Mouse (Mus musculus) heart, postnatal 0 days (tissue): ENCODE data around the gene Runx2.

Experiments
- CTCF ChIP-seq: IDR thresholded peaks from 2 replicates; pipeline ENCODE4 v1.5.1; 2016; ENCODE audit warnings: antibody characterized with exemption, control low read depth, low read depth
- EP300 ChIP-seq: IDR thresholded peaks from 2 replicates; pipeline ENCODE4 v1.6.1; 2016; ENCODE audit warnings: antibody characterized with exemption, low read depth

DNA sequence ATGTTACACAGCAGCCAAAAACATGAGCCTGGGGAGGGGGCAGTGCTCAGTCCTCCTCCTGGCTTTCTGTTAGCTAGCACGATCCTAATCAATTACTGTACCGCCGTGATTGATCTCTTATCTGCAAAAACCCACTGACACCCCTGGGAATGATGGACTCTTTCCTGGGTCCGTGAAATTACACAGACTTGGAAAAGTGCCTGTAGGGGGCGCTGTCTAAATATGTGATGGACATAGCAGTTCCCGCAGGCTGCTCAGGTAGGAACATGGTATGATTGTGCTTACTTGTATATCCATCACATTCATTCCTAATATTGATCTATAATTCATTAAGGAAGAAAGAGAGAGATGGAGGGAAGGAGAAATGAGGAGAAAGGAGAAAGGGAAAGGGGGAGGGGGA lies 284.6 kb downstream of the Runx2 start:
- peak; percentile 11; the same call in 1 of the 2 replicates for TF ChIP-seq CTCF
- no peak for TF ChIP-seq EP300
